Mouse (Mus musculus) kidney, embryonic 16.5 days (tissue): Measurements from ENCODE around the gene Selenon. TPM values are rescaled to one million over a fixed set of nuclear protein-coding genes. Genes with fewer than 3 reads are reported as not detected.
"Not testable (repeated sequence)": the region's sequence is repeated elsewhere in the genome, so short reads cannot be mapped to it uniquely, and the experiment has no call there.

Experiments used
- ATAC-seq: fragments of 200-750 bp; cut with Nextera tagmentation; 2 replicates; pipeline ENCODE4 v1.8.0; 2017; ENCODE audit warnings: moderate TSS enrichment; ENCODE audit not compliant: low FRiP score, low TSS enrichment
- H3K27ac ChIP-seq: fragments of 300-500 bp; sonication (generic); 2 replicates; pipeline ENCODE4 v1.5.1; 2014; ENCODE audit warnings: low read length
- H3K27me3 ChIP-seq: fragments of 300-500 bp; sonication (generic); 2 replicates; pipeline ENCODE4 v1.6.1; 2014; ENCODE audit warnings: low read length, control low read depth, mixed read lengths; ENCODE audit not compliant: insufficient read depth
- H3K36me3 ChIP-seq: fragments of 300-500 bp; sonication (generic); 2 replicates; pipeline ENCODE4 v1.6.1; 2014; ENCODE audit warnings: low read length, control low read depth, mixed read lengths; ENCODE audit not compliant: insufficient read depth
- H3K4me1 ChIP-seq: fragments of 300-500 bp; sonication (generic); 2 replicates; pipeline ENCODE4 v1.6.1; 2014; ENCODE audit warnings: low read length, control low read depth, mixed read lengths; ENCODE audit not compliant: insufficient read depth
- H3K4me2 ChIP-seq: fragments of 300-500 bp; sonication (generic); replicated peaks from 2 replicates; pipeline ENCODE4 v1.6.1; 2014; ENCODE audit warnings: low read depth, low read length
- H3K4me3 ChIP-seq: fragments of 300-500 bp; sonication (generic); 2 replicates; pipeline ENCODE4 v1.5.1; 2014; ENCODE audit warnings: mild to moderate bottlenecking, low read length
- H3K9ac ChIP-seq: fragments of 300-500 bp; sonication (generic); replicated peaks from 2 replicates; pipeline ENCODE4 v1.6.1; 2014; ENCODE audit warnings: low read length
- H3K9me3 ChIP-seq: fragments of 300-500 bp; sonication (generic); 2 replicates; pipeline ENCODE4 v1.6.1; 2016; ENCODE audit warnings: low read length, control low read depth
- WGBS: fragments of 180-500 bp; shearing (Covaris S2); extraction: QIAGEN DNeasy Blood & Tissue Kit; methylation state at CpG from one replicate; pipeline ENCODE4 v1.1.7; 2014; 5-methylcytosine and 5-hydroxymethylcytosine counted together
- polyA plus RNA-seq: library from polyadenylated mRNA; unstranded; fragments of >200 nt; fragmentation: Nextera tagmentation; extraction: Ambion mirVana; gene quantifications from 2 replicates; pipeline ENCODE4 v1.2.1, GENCODE M21; 2015

Gene Selenon
- polyA plus RNA-seq, 1 experiment from 2014 or later, result 9.7 TPM

DNA sequence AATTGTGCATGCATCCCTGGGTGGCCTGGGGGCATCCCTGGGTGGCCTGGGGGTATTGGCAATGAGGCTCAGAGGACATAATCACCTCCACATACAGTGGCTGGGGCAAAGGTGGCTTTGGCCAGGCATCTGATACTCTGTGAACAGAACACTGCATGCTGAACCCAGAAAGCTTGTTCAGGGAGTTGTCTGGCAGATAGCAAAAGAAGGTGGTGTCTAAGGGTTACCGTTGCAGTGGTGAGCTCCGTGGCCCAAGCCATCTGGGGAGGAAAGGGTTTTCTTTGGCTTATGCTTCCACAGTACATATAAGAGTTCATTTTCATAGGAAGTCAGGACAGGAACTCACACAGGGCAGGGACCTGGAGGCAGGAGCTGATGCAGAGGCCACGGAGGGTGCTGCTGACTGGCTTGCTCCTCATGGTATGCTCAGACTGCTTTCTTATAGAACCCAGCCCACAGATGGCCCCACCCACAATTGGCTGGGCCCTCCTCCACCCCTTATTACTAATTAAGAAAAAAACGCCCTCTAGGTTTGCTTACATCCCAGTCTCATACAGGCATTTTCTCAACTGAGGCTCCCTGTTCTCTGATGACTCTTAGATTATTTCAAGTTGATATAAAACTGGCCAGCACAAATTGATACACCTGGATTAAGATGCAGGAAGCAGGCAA lies 48.1 kb downstream of the Selenon start:
- H3K27me3 ChIP-seq, result no peaks in the 10 kb centered on the region
- H3K36me3 ChIP-seq, result no peaks in the 10 kb centered on the region
- no peak for ATAC-seq
- no peaks in the 10 kb centered on the region for H3K9me3 ChIP-seq
- 74% methylated on average over 4 of the region's 4 CpGs for WGBS
- H3K27ac ChIP-seq, result no peak overlapping the region
- no peak overlapping the region for H3K9ac ChIP-seq
- no peaks in the 10 kb centered on the region for H3K4me1 ChIP-seq
- H3K4me3 ChIP-seq, result no peak overlapping the region
- H3K4me2 ChIP-seq, result no peak overlapping the region

DNA sequence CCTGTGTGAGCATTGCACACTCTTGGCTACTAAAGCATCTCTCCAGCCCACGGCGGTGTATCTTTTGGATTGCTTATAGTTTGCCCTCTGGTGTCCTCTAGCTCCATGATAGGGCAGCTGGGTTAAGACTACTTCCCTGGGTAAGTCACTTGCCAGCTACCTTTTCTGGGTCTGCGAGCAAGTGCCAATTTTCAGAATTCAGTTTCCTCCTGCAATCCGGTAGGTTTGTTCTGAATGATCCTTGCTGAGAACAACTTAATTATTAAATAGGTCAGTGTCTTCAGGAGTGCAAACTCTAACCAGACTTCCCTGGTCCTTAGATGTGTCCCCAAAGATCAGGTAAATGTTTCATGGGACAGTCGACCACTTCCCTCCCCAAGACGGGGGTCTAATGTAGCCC lies 50.9 kb downstream of the Selenon start:
- H3K4me3 ChIP-seq, result no peak overlapping the region
- ATAC-seq, result no peak
- 84% methylated on average over 6 of the region's 6 CpGs for WGBS

DNA sequence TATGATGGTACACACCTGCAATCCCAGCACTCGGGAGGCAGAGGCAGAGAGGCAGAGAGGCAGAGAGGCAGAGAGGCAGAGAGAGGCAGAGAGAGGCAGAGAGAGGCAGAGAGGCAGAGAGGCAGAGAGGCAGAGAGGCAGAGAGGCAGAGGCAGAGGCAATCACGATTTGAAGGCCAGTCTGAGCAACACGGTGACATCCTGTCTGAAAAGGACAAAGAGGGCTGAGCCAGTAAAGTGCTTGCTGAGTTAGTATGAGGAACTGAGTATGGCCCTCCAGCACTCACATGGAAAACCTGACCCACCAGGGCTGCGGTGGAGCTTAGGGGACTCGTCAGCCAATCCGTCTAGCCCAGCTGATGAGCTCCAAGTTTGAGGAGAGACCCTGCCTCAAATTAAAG lies 53.0 kb downstream of the Selenon start:
- not testable (repeated sequence) for H3K27me3 ChIP-seq, H3K27ac ChIP-seq, H3K36me3 ChIP-seq, H3K4me2 ChIP-seq, ATAC-seq, H3K9ac ChIP-seq, H3K9me3 ChIP-seq, H3K4me3 ChIP-seq
- H3K4me1 ChIP-seq, result peaks cover 30% of the 10 kb centered on the region
- WGBS, result 86% methylated on average over 6 of the region's 6 CpGs

More for the DNA sequence above, 50.9 kb downstream of the Selenon start:
- no peaks in the 10 kb centered on the region for H3K9me3 ChIP-seq
- no peak overlapping the region for H3K27ac ChIP-seq
- H3K4me1 ChIP-seq, result peaks cover 13% of the 10 kb centered on the region
- H3K4me2 ChIP-seq, result no peak overlapping the region
- no peaks in the 10 kb centered on the region for H3K36me3 ChIP-seq
- H3K27me3 ChIP-seq, result no peaks in the 10 kb centered on the region
- no peak overlapping the region for H3K9ac ChIP-seq

DNA sequence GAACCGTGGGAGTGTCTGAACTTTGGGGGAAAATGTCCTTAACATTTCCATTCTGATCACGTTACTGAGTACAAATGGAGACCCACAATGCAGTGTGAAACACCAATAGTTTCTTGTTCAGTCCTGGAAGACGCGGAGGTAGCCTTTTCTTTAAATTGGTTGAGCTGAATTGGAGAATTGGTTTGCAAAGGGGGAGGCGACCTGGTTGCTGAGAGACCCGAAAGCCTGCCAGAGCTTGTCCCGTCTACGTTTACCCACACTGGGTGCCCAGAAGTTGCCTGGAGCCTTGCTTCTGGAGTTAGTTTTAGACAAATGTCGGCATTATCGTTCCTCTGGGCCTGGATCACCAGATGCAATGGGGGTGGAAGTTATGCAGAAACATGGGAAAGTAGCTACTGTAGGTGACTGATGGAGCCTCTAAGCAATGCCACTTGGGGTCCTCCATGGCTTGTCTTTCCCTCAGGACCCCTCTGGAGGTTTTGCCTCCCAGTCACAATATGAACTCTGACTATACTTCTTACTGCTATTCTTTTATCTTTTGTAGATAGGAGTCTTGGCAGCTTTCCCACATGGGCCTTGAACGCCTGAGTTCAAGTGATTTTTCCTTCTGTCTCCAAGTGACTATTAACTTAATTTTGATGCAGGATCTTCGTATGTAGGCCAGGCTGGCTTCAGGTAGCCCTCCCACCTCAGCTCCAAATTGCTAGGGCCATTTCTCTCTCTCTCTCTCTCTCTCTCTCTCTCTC lies 53.8 kb downstream of the Selenon start:
- H3K9me3 ChIP-seq, result no peaks in the 10 kb centered on the region
- ATAC-seq, result no peak
- no peaks in the 10 kb centered on the region for H3K27me3 ChIP-seq
- WGBS, result 79% methylated on average over 12 of the region's 12 CpGs
- no peak overlapping the region for H3K27ac ChIP-seq
- no peak overlapping the region for H3K4me3 ChIP-seq
- no peak overlapping the region for H3K4me2 ChIP-seq
- peaks cover 30% of the 10 kb centered on the region for H3K4me1 ChIP-seq
- H3K36me3 ChIP-seq, result no peaks in the 10 kb centered on the region
- H3K9ac ChIP-seq, result no peak overlapping the region

DNA sequence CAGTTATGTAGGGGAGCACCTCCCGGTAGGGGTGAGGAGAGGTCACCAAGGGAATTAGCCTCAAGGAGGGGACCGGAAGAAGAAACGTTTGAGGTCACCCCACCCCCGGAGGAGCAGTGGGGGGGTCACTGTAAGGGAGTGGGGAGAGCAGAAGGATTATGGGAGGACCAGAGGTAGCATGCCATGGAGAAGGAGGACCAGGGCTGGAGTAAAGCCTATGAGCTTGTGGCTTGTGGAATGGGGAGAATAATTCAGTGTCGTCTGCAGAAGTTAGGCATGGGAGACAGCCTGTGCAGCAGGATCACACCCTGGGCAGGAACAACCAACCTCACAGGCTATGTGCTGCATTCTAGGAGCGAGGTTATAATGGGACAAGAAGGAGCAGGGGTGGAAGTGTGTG lies 54.7 kb downstream of the Selenon start:
- Histone ChIP-seq H3K36me3 (no peaks in the 10 kb centered on the region), H3K4me1 (peaks cover 30% of the 10 kb centered on the region), H3K27me3 (no peaks in the 10 kb centered on the region), H3K9ac (peak overlapping the region; percentile 53), H3K9me3 (no peaks in the 10 kb centered on the region), H3K4me3 (peak overlapping the region; percentile 59), H3K4me2 (peak overlapping the region; percentile 96), H3K27ac (no peak overlapping the region; the same call in 1 of the 2 replicates)
- ATAC-seq, result peak; percentile 20; the same call in 1 of the 2 replicates
- 13% methylated on average over 6 of the region's 6 CpGs for WGBS

DNA sequence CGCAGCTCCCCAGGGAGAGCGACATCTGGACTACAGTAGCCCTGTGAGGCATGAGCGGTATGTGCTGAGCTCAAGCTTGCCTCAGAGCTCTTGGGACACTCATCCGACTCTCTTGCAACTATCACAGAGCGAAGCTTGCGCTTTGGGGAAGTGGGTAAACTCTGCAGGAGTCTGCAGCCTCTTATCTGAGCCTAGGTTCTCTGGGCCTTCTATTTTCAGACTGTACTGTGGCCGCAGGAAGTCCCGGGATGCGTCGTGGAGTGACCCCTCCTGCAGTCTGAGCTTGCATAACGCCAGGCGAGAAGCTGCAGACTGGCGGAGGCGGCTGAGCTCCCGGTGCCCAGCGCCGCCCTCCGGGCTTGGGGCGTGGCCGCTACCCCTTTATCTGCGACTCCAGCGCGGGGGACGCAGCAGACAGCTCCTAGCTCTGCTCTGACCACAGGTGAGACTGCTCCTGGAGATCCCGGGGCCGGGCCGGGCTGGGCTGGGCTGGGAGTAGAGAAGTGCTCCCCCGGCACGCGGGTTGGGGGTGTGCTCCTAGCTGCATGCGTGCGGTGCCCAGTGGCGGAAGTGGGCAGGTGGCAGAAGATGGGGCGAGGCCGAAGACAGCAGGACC lies 55.3 kb downstream of the Selenon start, which contains the start of gene Paqr7:
Paqr7 (plus strand) TSS at position 103 of the 616 bp plus-strand sequence.
- Histone ChIP-seq H3K9ac (peak within 1 kb of the TSS; percentile 53), H3K9me3 (no peaks in the 10 kb centered on the region), H3K36me3 (no peaks in the 10 kb centered on the region), H3K27me3 (no peaks in the 10 kb centered on the region), H3K27ac (peak within 1 kb of the TSS; percentile 7; the same call in 1 of the 2 replicates), H3K4me2 (peak within 1 kb of the TSS; percentile 96), H3K4me3 (peak within 1 kb of the TSS; percentile 59), H3K4me1 (peaks cover 30% of the 10 kb centered on the region)
- peak; percentile 81 for ATAC-seq
- WGBS, result 7% methylated on average over 35 of the region's 35 CpGs

DNA sequence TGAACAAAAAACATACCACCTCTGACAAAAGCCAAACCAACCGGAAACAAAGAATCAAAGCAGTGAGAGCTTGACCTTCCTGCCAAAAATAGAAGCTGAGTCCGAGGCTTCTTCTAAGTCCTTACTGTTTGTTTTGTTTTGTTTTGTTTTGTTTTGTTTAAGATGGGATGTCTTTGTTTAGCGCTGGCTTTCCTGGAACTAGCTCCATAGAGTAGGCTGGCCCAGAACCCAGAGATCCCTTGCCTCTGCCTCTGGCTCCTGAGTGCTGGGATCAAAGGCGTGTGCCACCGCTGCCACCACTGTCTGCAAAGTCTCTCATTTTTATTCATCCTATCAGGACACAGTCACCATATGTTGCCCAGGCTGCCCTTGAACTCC lies 56.4 kb downstream of the Selenon start:
- Histone ChIP-seq H3K27me3 (no peaks in the 10 kb centered on the region), H3K9ac (no peak overlapping the region), H3K9me3 (no peaks in the 10 kb centered on the region), H3K4me1 (peaks cover 30% of the 10 kb centered on the region), H3K4me2 (no peak overlapping the region), H3K4me3 (no peak overlapping the region), H3K27ac (0 out of 2 replicates have a peak overlapping the region, but pooled peaks have one; percentile 4), H3K36me3 (no peaks in the 10 kb centered on the region)
- 68% methylated on average over 5 of the region's 5 CpGs for WGBS
- ATAC-seq, result no peak

DNA sequence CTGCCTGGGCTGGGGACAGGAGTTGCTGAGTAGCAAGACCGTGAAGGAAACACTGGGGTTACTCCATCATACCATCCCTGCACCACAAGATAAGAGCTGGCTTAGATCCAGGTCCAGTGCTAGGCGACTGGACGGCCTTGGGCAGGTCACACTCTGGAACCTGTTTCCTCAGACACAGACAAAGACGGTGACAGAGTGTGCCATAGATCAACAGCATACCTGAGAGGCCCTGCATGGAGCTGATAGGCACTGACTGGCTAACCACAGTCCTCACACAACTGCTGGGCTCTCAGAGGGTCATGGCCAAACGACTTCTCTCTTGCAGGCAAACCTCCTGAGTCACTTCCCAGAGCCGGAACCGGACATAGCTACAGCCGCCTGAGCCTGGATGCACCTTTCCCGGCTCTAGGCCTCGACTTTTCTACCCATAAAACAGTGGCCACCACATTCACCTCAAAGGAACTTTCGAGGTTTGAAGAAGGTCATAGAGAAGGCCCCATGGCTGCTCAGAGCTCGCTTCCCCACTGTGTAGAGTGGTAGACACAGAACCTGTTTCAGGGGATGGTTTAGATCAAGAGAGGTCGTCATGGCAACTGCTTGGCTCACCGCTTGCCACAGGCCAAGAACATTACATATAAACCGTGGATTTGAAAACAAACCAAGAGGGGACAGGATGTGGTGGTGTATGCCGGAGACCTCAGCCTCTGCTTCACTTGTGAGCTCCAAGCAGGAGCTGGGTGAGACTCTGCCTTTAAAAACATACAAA lies 57.0 kb downstream of the Selenon start:
- H3K36me3 ChIP-seq, result no peaks in the 10 kb centered on the region
- H3K27ac ChIP-seq, result no peak overlapping the region
- no peak overlapping the region for H3K4me3 ChIP-seq
- peak; percentile 19; the same call in 1 of the 2 replicates for ATAC-seq
- no peak overlapping the region for H3K4me2 ChIP-seq
- WGBS, result 57% methylated on average over 16 of the region's 16 CpGs
- H3K27me3 ChIP-seq, result no peaks in the 10 kb centered on the region
- H3K9ac ChIP-seq, result no peak overlapping the region
- H3K9me3 ChIP-seq, result no peaks in the 10 kb centered on the region
- peaks cover 30% of the 10 kb centered on the region for H3K4me1 ChIP-seq

DNA sequence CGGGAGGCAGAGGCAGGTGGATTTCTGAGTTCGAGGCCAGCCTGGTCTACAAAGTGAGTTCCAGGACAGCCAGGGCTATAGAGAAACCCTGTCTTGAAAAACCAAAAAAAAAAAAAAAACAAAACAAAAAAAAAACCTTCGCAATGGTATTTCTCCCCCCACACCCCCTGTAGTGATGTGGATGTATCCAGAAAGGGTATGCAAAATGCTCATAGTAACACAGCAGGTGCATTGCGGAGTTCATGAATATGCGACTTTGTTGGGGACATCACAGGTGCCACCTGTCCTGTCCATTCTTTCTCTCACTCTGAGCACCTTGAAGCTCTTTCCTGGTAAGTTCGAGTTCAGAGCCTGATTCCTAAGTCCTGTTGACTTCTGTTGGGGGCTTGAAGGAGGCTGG lies 57.8 kb downstream of the Selenon start:
- 91% methylated on average over 6 of the region's 6 CpGs for WGBS
- not testable (repeated sequence) for ATAC-seq

More for the DNA sequence above, 57.8 kb downstream of the Selenon start:
- H3K27ac ChIP-seq, H3K9ac ChIP-seq, H3K27me3 ChIP-seq, H3K4me3 ChIP-seq, H3K4me2 ChIP-seq, H3K36me3 ChIP-seq, H3K9me3 ChIP-seq: not testable (repeated sequence)
- H3K4me1 ChIP-seq, result peaks cover 30% of the 10 kb centered on the region
